Mouse (Mus musculus): Measurements from ENCODE around the gene Nudc.

The Nudc gene

DNA sequence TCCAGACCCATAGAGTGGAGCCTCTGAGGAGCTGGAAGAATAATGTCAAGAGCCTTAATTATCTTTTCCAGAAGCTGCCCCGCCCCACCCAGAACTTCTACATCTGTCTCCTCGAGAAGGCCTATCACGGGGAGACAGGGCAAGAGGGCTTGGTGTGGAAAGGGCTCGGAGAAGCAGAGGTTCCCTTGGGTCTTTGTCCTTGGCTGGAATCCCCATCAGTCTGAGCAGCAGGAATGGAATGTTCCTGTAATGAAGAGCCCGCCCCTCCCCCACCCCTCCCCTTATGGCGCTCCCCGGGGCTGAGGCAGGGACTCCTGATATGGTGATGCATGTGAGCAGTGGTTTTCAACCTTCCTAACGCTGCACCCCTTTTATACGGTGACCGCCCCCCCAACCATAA lies 54.0 kb downstream of the Nudc start:
- DNase-seq (ENCODE audit: low read depth, low spot score) = no peak

DNA sequence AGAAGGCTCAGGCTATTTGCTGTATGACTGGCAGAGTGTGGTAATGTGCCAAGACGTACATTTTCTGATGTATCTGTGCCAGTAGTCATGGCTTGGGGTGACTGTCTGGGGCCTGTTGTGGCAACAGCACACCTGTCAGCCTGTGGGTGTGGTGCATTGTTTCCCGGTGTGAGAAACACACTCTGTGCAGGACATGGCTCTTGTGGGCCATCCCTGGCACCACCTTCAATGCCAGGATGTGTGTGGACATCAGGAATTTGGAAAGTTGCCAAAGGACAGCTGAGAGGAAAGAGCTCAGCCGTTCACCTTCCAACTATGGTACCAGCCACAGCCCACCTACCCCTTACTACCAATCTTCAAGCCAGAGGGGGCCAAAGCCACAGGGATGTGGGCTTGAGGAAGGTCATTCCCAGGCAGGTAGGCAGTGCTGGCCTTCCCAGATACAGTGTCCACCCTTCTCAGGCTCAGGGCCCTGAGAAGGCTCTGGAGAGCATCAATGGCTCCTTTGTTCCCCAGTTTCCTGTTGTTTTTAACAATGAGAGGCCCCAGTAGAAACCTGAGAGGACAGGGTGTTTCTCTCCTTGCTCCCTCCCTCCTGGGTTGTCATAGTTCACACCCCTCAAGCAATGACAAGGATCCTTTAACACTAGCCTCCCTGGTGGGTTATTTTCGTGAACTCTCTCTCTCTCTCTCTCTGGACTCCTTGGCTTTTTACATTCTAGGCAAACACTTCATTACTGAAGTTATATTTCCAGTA lies 56.1 kb downstream of the Nudc start:
- DNase-seq (ENCODE audit: low read depth, low spot score) = no peak

GRCm38 (mm10) chr4:133488619-133489392 lies 57.0 kb downstream of the Nudc start:
- no peak for DNase-seq (ENCODE audit: low read depth, low spot score)

GRCm38 (mm10) chr4:133486673-133487357 lies 59.0 kb downstream of the Nudc start:
- DNase-seq (ENCODE audit: low read depth, low spot score) = no peak

DNA sequence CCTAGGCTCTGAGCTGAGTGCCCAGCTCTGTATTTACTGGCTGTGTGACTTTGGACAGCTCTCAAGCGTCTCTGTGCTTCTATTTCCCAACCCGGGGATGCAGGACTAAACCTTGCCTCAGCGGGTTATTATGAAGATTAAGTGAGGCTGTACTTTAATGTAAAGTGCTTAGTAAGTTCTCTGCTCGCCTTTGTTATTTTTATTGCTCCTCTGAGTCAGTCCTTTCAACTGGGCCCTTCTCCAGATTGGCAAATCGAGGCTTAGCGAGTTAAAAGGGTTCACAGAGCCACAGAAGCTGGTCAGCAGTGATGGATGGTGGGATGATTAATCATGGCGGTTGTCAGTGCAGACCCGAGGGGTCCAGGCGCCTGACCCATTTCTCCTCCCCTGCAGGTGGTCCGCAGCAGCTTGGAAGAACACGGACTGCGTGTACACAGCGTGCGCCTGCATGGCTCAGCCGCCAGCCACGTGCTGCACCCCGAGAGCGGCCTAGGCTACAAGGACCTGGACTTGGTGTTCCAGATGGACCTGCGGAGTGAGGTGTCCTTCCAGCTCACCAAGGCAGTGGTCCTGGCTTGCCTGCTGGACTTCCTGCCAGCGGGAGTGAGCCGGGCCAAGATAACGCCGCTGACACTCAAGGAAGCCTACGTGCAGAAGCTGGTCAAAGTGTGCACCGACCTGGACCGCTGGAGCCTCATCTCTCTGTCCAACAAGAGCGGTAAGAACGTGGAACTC lies 59.9 kb downstream of the Nudc start:
- DNase-seq (ENCODE audit: low read depth, low spot score) = no peak

DNA sequence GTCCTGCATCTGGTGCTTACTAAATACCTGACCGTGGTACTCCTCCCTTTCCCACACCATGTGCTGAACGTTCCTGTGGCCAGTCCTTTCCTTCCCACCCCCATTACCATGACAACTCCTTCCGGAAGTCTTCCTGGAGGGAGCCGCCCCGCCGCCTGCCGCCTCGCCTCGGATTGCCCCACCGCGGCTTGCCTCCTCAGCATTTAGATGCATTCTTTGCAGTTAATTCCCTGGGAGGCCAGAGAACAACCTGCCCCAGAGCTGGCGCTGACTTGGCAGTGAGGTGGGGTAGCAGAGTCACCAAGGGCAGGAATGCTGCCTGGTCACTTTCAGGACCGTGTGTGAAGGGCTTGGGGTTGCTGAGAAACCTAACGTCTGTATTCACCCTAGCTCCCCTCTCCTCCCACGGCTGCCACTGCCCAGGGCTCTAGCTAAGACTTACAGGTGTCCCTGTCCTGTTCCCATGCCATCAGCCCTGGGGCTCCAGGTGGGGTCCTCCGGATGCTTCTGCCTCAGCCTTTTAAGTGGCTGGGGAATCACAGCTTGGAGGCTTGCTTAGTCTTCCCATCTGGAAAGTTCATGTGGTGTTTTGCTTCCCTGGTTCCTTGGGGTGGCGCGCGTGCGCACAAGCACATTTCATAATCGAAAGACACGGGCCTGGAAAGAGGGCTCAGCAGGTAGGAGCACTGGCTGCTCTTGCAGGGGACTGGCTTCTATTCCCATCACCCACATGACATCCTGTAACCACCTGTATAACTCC lies 61.4 kb downstream of the Nudc start:
- DNase-seq (ENCODE audit: low read depth, low spot score) = no peak
